Mouse (Mus musculus): Measurements from ENCODE around the gene Laptm4a. TPM values are rescaled to one million over a fixed set of nuclear protein-coding genes. Genes with fewer than 3 reads are reported as not detected.

Laptm4a gene
- 484 TPM for polyA plus RNA-seq (2014; fragmentation: Illumina TruSeq; extraction: RNeasy Lipid Tissue Mini Kit (QIAGEN cat#74804); ENCODE audit: low replicate concordance)

GRCm38 (mm10) chr12:8921394-8922368 lies at the start of gene Laptm4a:
Laptm4a (plus strand) TSS chr12:8921664.

GRCm38 (mm10) chr12:8947714-8948464 lies 26.4 kb downstream of the Laptm4a start, which contains the start of gene Matn3:
Matn3 (plus strand) TSS chr12:8947929.

GRCm38 (mm10) chr12:8973820-8974465 lies 52.5 kb downstream of the Laptm4a start, which contains the start of gene Wdr35:
Wdr35 (plus strand) TSS chr12:8973892.

Other genes starting within 250 kb of the Laptm4a start
- 149 TPM for gene Pum2, start 247.5 kb upstream of the Laptm4a start, polyA plus RNA-seq (2014; fragmentation: Illumina TruSeq; extraction: RNeasy Lipid Tissue Mini Kit (QIAGEN cat#74804); ENCODE audit: low replicate concordance)
- 7.9 TPM for gene Sdc1, start 150.3 kb upstream of the Laptm4a start, polyA plus RNA-seq (2014; fragmentation: Illumina TruSeq; extraction: RNeasy Lipid Tissue Mini Kit (QIAGEN cat#74804); ENCODE audit: low replicate concordance)
- gene Matn3, start 26.3 kb downstream of the Laptm4a start, polyA plus RNA-seq (2014; fragmentation: Illumina TruSeq; extraction: RNeasy Lipid Tissue Mini Kit (QIAGEN cat#74804); ENCODE audit: low replicate concordance): not detected
- gene Wdr35, start 52.2 kb downstream of the Laptm4a start, polyA plus RNA-seq (2014; fragmentation: Illumina TruSeq; extraction: RNeasy Lipid Tissue Mini Kit (QIAGEN cat#74804); ENCODE audit: low replicate concordance): 1.7 TPM
- gene Ttc32, start 108.3 kb downstream of the Laptm4a start, polyA plus RNA-seq (2014; fragmentation: Illumina TruSeq; extraction: RNeasy Lipid Tissue Mini Kit (QIAGEN cat#74804); ENCODE audit: low replicate concordance): 35.6 TPM